Mouse (Mus musculus) heart, embryonic 15.5 days (tissue): ENCODE data around the gene Gm9913. TPM values are rescaled to one million over a fixed set of nuclear protein-coding genes. Genes with fewer than 3 reads are reported as not detected.

ENCODE experiments used
- ATAC-seq: fragments of 200-750 bp; cut with Nextera tagmentation; replicated peaks from 2 replicates; pipeline ENCODE4 v1.8.0; 2017; ENCODE audit warnings: low read depth, moderate TSS enrichment; ENCODE audit not compliant: insufficient number of reproducible peaks, insufficient read depth, low FRiP score
- H3K27ac ChIP-seq: fragments of 300-500 bp; sonication (generic); 2 replicates; pipeline ENCODE4 v1.5.1; 2015; ENCODE audit warnings: mild to moderate bottlenecking, inconsistent platforms
- H3K27me3 ChIP-seq: fragments of 300-500 bp; sonication (generic); 2 replicates; pipeline ENCODE4 v1.6.1; 2015; ENCODE audit warnings: inconsistent platforms
- H3K36me3 ChIP-seq: fragments of 300-500 bp; sonication (generic); 2 replicates; pipeline ENCODE4 v1.6.1; 2015; ENCODE audit warnings: mild to moderate bottlenecking, inconsistent platforms
- H3K4me1 ChIP-seq: fragments of 300-500 bp; sonication (generic); replicated peaks from 2 replicates; pipeline ENCODE4 v1.6.1; 2015; ENCODE audit warnings: inconsistent platforms
- H3K4me2 ChIP-seq: fragments of 300-500 bp; sonication (generic); 2 replicates; pipeline ENCODE4 v1.6.1; 2015; ENCODE audit warnings: inconsistent platforms, mild to moderate bottlenecking, moderate library complexity
- H3K4me3 ChIP-seq: fragments of 300-500 bp; sonication (generic); 2 replicates; pipeline ENCODE4 v1.5.1; 2015; ENCODE audit warnings: mild to moderate bottlenecking, inconsistent platforms
- H3K9ac ChIP-seq: fragments of 300-500 bp; sonication (generic); 2 replicates; pipeline ENCODE4 v1.6.1; 2015; ENCODE audit warnings: mild to moderate bottlenecking, inconsistent platforms
- H3K9me3 ChIP-seq: fragments of 300-500 bp; sonication (generic); replicated peaks from 2 replicates; pipeline ENCODE4 v1.6.1; 2016; ENCODE audit warnings: inconsistent platforms
- WGBS: fragments of 180-500 bp; shearing (Covaris S2); methylation state at CpG from one replicate; pipeline ENCODE4 v1.1.7; 2015; ENCODE audit warnings: mixed read lengths; 5-methylcytosine and 5-hydroxymethylcytosine counted together
- polyA plus RNA-seq: library from polyadenylated mRNA; unstranded; fragments of >200 nt; fragmentation: Nextera tagmentation; extraction: Ambion mirVana; gene quantifications from 2 replicates; pipeline ENCODE4 v1.2.1, GENCODE M21; 2015

Gm9913 gene
- polyA plus RNA-seq, 1 experiment from 2014 or later = 0.23 TPM

DNA sequence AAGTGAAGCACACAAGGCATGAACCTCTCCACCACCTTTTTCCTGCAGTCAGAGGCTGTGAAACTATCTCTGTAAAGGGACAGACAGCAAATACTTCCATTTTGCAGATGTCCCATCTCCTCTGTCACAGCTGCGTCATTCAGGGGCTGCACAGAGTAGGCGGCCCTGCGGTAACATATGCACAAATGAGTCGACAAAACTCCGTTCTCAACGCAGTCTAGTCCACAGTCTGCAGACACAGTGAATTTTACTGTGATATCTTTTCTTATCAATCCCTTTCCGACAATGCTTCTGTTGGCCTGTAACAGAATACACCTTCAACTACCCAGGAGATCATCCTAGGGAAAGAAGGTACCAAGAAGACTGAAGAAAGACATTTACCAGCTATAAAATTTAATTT lies 6.7 kb upstream of the Gm9913 start:
- Histone ChIP-seq H3K9me3 (no peaks in the 10 kb centered on the region), H3K36me3 (no peaks in the 10 kb centered on the region; the same call in 1 of the 2 replicates), H3K27ac (no peak overlapping the region), H3K27me3 (no peaks in the 10 kb centered on the region), H3K4me3 (no peak overlapping the region), H3K9ac (no peak overlapping the region), H3K4me2 (no peak overlapping the region), H3K4me1 (peaks cover 6% of the 10 kb centered on the region)
- no peak for ATAC-seq
- 72% methylated on average over 7 of the region's 7 CpGs for WGBS

GRCm38 (mm10) chr2:125501526-125501925 lies 3.4 kb upstream of the Gm9913 start:
- ATAC-seq = no peak
- Histone ChIP-seq H3K4me2 (no peak overlapping the region), H3K27ac (no peak overlapping the region), H3K36me3 (no peaks in the 10 kb centered on the region), H3K9ac (no peak overlapping the region), H3K9me3 (no peaks in the 10 kb centered on the region), H3K4me3 (no peak overlapping the region), H3K4me1 (peaks cover 8% of the 10 kb centered on the region; the same call in 1 of the 2 replicates), H3K27me3 (no peaks in the 10 kb centered on the region)

- Histone ChIP-seq H3K27me3 (no peaks in the 10 kb centered on the region), H3K27ac (peak overlapping the region; percentile 86), H3K9ac (peak overlapping the region; percentile 66), H3K4me1 (peaks cover 14% of the 10 kb centered on the region; the same call in 1 of the 2 replicates), H3K9me3 (no peaks in the 10 kb centered on the region), H3K4me2 (peak overlapping the region; percentile 93), H3K4me3 (peak overlapping the region; percentile 72), H3K36me3 (no peaks in the 10 kb centered on the region)
- ATAC-seq = peak; percentile 70
- WGBS = under 1% methylated on average over 48 of the region's 48 CpGs
Observed at GRCm38 (mm10) chr2:125505746-125506315, 942 bp downstream of the Gm9913 start.

- H3K9me3 ChIP-seq = no peaks in the 10 kb centered on the region
- WGBS = 2% methylated on average over 37 of the region's 37 CpGs
Observed at GRCm38 (mm10) chr2:125506316-125507054, 1.6 kb downstream of the Gm9913 start.

GRCm38 (mm10) chr2:125507893-125508292 lies 3.0 kb downstream of the Gm9913 start, which contains the start of gene Fbn1:
TSS of gene Fbn1 (minus strand) at chr2:125507993.
- WGBS = 79% methylated on average over 4 of the region's 4 CpGs
- peak within 1 kb of the TSS; percentile 86 for H3K27ac ChIP-seq
- H3K27me3 ChIP-seq = no peaks in the 10 kb centered on the region
- H3K4me3 ChIP-seq = peak within 1 kb of the TSS; percentile 72
- H3K4me2 ChIP-seq = peak within 1 kb of the TSS; percentile 93
- no peaks in the 10 kb centered on the region for H3K36me3 ChIP-seq
- ATAC-seq = no peak
- peaks cover 14% of the 10 kb centered on the region; the same call in 1 of the 2 replicates for H3K4me1 ChIP-seq
- H3K9ac ChIP-seq = peak within 1 kb of the TSS; percentile 66
- H3K9me3 ChIP-seq = no peaks in the 10 kb centered on the region

More at GRCm38 (mm10) chr2:125506316-125507054, 1.6 kb downstream of the Gm9913 start:
- peak; percentile 86 for ATAC-seq
- H3K4me3 ChIP-seq = peak overlapping the region; percentile 72
- peak overlapping the region; percentile 66 for H3K9ac ChIP-seq
- peak overlapping the region; percentile 93 for H3K4me2 ChIP-seq
- peaks cover 14% of the 10 kb centered on the region; the same call in 1 of the 2 replicates for H3K4me1 ChIP-seq
- peak overlapping the region; percentile 86 for H3K27ac ChIP-seq
- no peaks in the 10 kb centered on the region for H3K36me3 ChIP-seq
- H3K27me3 ChIP-seq = no peaks in the 10 kb centered on the region

GRCm38 (mm10) chr2:125508381-125508780 lies 3.5 kb downstream of the Gm9913 start:
- Histone ChIP-seq H3K27ac (no peak overlapping the region), H3K9me3 (no peaks in the 10 kb centered on the region), H3K36me3 (no peaks in the 10 kb centered on the region), H3K9ac (no peak overlapping the region), H3K27me3 (no peaks in the 10 kb centered on the region), H3K4me1 (peaks cover 14% of the 10 kb centered on the region; the same call in 1 of the 2 replicates), H3K4me3 (no peak overlapping the region), H3K4me2 (no peak overlapping the region)
- WGBS = 85% methylated on average over 5 of the region's 5 CpGs
- no peak for ATAC-seq

DNA sequence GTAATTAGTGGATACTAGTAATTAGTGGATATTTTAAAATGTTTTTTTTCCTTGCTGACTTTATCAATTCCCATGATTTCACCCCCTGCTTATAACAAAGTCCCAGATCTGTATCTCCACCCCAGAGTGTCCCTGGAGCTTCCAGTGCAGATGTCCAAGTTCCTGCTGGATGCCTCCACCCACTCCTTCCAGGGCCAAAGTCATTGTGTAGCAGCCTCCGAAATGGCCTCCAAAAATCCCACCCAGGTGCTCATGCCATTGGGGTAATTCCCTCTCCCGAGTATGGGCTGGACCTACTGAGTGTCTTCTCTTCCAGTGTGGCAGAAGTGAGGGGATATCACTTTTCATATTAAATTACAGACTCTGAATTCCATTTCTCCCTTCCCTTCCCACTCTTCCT lies 5.9 kb downstream of the Gm9913 start:
- Histone ChIP-seq H3K4me1 (peaks cover 12% of the 10 kb centered on the region; the same call in 1 of the 2 replicates), H3K9me3 (no peaks in the 10 kb centered on the region), H3K36me3 (no peaks in the 10 kb centered on the region), H3K4me3 (no peak overlapping the region), H3K27ac (no peak overlapping the region), H3K27me3 (no peaks in the 10 kb centered on the region), H3K9ac (no peak overlapping the region), H3K4me2 (no peak overlapping the region)
- 71% methylated on average over 2 of the region's 2 CpGs for WGBS
- ATAC-seq = no peak

DNA sequence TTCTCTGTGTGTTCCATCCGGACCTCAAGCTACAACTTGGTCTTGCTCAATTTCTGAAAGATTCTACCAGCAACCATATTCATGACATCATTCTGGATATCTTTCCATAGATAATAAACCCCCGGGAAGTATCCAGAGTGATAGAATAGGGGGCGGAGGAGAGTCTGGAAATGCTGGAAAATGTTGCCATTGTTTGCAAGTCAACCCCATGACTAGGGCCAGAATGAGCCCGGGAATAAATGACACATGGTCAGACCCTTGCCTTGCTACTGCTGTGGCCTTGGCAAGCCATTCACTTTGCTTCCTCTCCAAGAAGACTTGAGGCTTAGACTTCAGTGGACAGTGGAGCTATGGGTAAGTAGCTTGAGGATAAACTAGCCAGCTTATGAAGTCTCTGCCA lies 7.0 kb downstream of the Gm9913 start:
- WGBS = 51% methylated on average over 4 of the region's 4 CpGs
- no peak; the same call in 1 of the 2 replicates for ATAC-seq
- no peaks in the 10 kb centered on the region for H3K27me3 ChIP-seq
- peaks cover 14% of the 10 kb centered on the region for H3K4me1 ChIP-seq
- H3K9ac ChIP-seq = no peak overlapping the region
- H3K36me3 ChIP-seq = no peaks in the 10 kb centered on the region
- H3K4me2 ChIP-seq = no peak overlapping the region
- no peak overlapping the region for H3K4me3 ChIP-seq
- no peak overlapping the region for H3K27ac ChIP-seq
- no peaks in the 10 kb centered on the region for H3K9me3 ChIP-seq

DNA sequence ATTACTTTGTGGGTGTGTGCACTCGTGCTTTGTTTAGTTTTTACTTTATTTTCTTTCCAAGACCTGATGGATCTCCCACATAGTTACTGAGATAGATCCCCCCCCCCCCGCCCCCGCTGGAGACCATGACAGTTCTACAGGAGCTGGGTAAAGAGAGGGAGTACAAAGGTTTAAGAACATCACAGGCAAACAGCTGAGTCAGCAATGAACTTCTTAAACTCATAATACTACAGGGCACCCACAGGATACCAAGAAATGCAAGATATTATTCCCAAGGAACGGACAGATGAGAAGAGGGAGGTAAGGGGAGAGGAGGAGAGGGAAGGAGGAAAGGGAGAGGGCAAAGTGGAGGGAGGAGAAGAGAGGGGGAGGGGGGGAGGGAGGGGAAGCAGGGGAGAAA lies 7.7 kb downstream of the Gm9913 start:
- Histone ChIP-seq H3K27ac (no peak overlapping the region), H3K9ac (no peak overlapping the region), H3K36me3 (no peaks in the 10 kb centered on the region), H3K27me3 (no peaks in the 10 kb centered on the region), H3K9me3 (no peaks in the 10 kb centered on the region), H3K4me2 (no peak overlapping the region), H3K4me1 (peaks cover 12% of the 10 kb centered on the region), H3K4me3 (no peak overlapping the region)
- 68% methylated on average over 4 of the region's 4 CpGs for WGBS
- no peak for ATAC-seq

DNA sequence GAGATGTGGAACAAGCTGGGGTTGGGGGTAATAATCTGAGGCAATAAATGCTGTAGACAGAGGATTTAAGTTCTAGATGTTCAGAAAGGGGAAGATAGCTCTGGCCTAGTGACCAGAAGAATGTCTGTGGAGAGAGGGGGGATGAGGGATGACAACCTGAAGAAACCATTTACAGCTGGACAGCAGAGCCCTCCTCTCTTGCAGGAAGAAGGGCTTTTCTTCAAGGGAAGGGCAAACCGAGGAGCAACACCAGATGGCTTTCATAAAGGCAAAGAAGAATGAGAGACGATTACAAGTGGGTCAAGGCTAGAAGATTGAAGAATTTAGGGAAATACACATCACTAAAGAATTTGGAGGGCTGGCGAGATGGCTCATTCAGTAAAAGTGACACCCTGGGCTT lies 9.5 kb downstream of the Gm9913 start:
- WGBS = 64% methylated on average over 3 of the region's 3 CpGs

GRCm38 (mm10) chr2:125515291-125516057 lies 10.6 kb downstream of the Gm9913 start:
- no peak overlapping the region for H3K4me2 ChIP-seq
- no peak overlapping the region for H3K9ac ChIP-seq
- no peaks in the 10 kb centered on the region for H3K9me3 ChIP-seq
- no peak overlapping the region for H3K4me3 ChIP-seq
- 45% methylated on average over 12 of the region's 12 CpGs for WGBS
- H3K4me1 ChIP-seq = peaks cover 12% of the 10 kb centered on the region
- H3K27ac ChIP-seq = peak overlapping the region; percentile 72
- ATAC-seq = no peak
- no peaks in the 10 kb centered on the region for H3K27me3 ChIP-seq
- H3K36me3 ChIP-seq = no peaks in the 10 kb centered on the region

More for the DNA sequence above, 9.5 kb downstream of the Gm9913 start:
- no peak for ATAC-seq
- H3K9ac ChIP-seq = no peak overlapping the region
- no peaks in the 10 kb centered on the region for H3K9me3 ChIP-seq
- H3K4me3 ChIP-seq = no peak overlapping the region
- H3K36me3 ChIP-seq = no peaks in the 10 kb centered on the region
- no peak overlapping the region for H3K4me2 ChIP-seq
- no peaks in the 10 kb centered on the region for H3K27me3 ChIP-seq
- no peak overlapping the region for H3K27ac ChIP-seq
- H3K4me1 ChIP-seq = peaks cover 12% of the 10 kb centered on the region
